Mouse (Mus musculus): ENCODE data around the gene Dcaf6. TPM values are rescaled to one million over a fixed set of nuclear protein-coding genes. Genes with fewer than 3 reads are reported as not detected.

Dcaf6 gene
- polyA plus RNA-seq, 1 experiment = 7.7 TPM

GRCm38 (mm10) chr1:165281351-165282221, 178.7 kb downstream of the Dcaf6 start:
- no peak for DNase-seq (ENCODE audit: low read depth, low spot score)
- WGBS = 1% methylated on average over 60 of the region's 71 CpGs

- WGBS = 43% methylated on average over 10 of the region's 10 CpGs
- no peak for DNase-seq (ENCODE audit: low read depth, low spot score)
Observed at GRCm38 (mm10) chr1:165280741-165281140, 179.5 kb downstream of the Dcaf6 start.

Other genes starting within 250 kb of the Dcaf6 start
- 12.0 and 18.9 TPM in 2 replicates for gene Tiprl, start 223.5 kb downstream of the Dcaf6 start, polyA plus RNA-seq (2012; rRNA removed)
- gene Gpr161, start 164.7 kb downstream of the Dcaf6 start, polyA plus RNA-seq (2012; rRNA removed) = 1.2 and 2.6 TPM in 2 replicates
- 65.4 and 71.8 TPM in 2 replicates for gene Mpc2, start 162 bp upstream of the Dcaf6 start, polyA plus RNA-seq (2012; rRNA removed)
- 0.07 TPM in 1 of 2 replicates, not detected in the other for gene Adcy10, start 24.7 kb upstream of the Dcaf6 start, polyA plus RNA-seq (2012; rRNA removed)
- 37.6 and 38.4 TPM in 2 replicates for gene Mpzl1, start 174.1 kb upstream of the Dcaf6 start, polyA plus RNA-seq (2012; rRNA removed)
- gene Rcsd1, start 249.3 kb upstream of the Dcaf6 start, polyA plus RNA-seq (2012; rRNA removed) = 9.9 and 10.6 TPM in 2 replicates

Measured in large intestine, adult 2 months (tissue).